Mouse (Mus musculus): ENCODE measurements around the gene 1700037C18Rik.

1700037C18Rik gene

DNA sequence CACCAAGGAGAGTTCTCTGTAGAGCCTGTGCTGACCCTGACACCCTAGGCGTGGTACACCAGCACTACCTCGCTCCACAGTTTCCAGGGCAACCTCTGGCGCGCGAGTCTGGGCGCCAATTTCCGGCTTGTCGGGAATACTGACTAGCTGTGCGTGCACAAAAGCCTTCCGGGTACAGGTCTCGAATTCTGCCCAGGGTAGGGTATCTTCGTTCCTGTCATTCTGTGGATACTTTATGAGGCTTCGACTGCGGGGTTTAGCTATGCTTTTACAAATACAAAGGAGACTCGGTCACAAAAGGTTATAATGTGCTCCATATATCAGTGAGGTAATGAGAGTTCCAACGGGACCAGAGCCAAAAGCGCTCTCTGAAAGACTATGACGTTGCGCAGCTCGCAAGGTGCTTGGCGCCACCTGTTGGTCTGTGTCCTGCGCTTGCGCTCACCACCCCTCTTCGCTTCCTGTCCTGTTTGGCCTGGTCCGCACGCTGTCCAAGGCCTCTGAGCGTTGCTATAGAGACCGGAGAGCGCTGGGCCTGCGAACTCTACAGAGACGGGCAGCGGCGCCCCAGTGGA, at the start of gene 1700037C18Rik, which contains the start of gene Cluap1:
TSS of gene 1700037C18Rik (minus strand) at position 153 of the 575 bp plus-strand sequence.
TSS of gene Cluap1 (plus strand) at position 265 of the 575 bp plus-strand sequence.
- DNase-seq (ENCODE audit: low spot score in 2 of 2): peak; percentile 89 to 90

DNA sequence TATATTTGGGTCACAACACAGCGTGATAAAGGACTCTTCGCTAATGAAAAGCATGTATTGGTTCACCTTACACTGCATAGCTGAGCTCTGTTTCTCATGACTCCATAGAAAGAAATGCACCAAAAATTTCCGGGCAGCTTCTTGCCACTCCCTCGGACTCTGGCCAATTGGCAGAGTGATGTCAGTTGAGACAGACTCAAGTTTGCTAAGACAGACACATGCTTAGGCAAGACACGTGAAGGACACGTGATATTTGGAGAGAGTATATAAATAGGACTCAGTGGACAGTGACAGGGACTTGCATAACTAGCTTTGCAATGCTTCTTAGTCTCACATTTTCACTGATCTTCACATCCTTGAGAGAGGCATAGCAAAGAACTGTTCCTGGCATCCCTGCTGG, 47.9 kb upstream of the 1700037C18Rik start:
- DNase-seq (ENCODE audit: low spot score in 2 of 2): no peak

DNA sequence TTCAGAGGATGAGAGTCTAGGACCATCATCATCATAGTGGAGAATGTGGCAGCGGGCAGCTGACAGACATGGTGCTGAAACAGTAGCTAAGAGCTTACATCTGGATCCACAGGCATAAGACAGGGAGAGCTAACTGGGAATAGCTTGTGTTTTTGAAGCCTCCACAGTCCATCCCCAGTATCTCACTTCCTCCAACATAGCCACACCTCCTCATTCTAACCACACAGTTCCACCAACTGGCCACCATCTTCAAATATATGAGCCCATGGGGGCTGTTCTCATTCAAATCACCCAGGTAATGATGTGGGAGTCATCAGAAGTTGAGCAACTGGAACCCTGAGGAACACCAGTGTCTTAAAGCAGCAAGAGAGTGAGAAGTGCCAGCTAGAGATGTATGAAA, 42.7 kb upstream of the 1700037C18Rik start:
- DNase-seq (ENCODE audit: low spot score in 2 of 2): no peak

DNA sequence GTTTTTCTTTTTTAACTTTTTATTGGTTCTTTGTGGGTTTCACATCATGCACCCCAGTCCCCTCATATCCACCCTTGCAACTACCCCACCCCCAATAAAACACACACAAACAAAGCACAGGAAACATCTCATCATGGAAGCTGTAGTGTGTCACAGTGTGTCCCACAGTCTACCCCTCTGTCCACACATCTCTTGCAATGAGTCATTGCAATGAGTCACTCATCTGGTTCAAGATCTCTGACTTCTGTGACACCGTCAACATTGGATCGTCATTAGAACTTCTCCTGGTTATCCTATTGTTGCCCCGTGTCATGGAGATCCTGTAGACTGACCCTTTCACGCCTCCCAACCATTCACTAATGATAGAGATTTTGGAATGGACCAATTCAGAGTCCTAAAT, 26.2 kb upstream of the 1700037C18Rik start:
- no peak for DNase-seq (ENCODE audit: low spot score in 2 of 2)

DNA sequence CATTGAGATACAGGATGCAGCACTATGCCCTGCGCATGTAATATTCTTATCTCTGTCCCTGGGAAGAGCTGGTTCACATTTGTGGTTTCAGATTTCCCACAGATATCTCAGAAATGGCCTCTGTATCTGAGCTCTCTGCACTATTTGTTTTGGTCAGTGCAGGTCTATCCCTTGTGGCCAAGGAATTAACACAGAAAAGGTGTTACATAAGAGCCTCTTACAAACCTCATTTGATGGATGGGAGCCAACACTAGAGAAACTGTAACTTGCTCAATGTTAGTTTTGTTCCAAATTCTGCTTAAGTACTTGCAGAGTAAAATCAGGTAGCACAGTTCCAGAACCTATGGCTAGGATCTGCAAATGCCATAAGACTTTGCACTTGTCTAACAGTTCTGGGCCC, 25.6 kb upstream of the 1700037C18Rik start:
- no peak for DNase-seq (ENCODE audit: low spot score in 2 of 2)

DNA sequence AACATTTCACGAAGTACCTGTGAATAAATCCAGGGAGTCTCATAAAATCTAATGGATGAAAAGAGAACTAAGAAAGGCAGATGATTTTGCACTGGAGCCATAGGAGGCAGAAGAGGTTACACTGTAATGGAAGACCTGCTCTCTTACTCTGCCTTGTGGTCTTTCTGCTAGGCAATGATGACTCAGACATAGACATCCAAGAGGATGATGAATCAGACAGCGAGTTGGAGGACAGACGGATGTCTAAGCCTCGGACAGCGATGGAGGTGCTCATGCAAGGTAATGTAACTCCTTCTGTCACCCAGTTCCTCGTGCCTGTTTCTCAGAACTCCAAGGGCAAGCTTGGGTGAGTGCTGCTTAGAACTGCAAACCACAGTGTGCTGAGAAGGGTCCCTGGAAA, 25.0 kb upstream of the 1700037C18Rik start:
- no peak for DNase-seq (ENCODE audit: low spot score in 2 of 2)

DNA sequence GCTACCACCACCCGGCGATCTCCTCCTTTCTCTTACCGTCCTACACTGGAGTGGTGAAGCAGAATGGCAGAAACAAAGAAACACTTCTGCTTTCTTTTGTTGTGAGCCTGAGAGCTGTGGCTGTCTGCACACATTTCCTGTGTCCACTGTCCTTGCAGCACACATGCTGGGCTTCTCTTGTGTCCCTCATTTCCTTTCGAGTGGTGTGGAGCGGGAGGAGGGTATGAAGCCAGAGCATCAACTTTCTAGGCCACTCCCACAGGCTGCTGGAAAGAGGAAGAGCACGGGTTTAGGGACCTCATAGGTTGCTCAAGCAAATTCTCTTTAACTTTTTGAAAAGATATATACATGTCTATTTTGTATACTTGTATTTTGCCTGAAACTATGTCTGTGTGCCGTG, 20.7 kb upstream of the 1700037C18Rik start:
- peak in 1 of 2 experiments; percentile 7 for DNase-seq (ENCODE audit: low spot score in 2 of 2)

DNA sequence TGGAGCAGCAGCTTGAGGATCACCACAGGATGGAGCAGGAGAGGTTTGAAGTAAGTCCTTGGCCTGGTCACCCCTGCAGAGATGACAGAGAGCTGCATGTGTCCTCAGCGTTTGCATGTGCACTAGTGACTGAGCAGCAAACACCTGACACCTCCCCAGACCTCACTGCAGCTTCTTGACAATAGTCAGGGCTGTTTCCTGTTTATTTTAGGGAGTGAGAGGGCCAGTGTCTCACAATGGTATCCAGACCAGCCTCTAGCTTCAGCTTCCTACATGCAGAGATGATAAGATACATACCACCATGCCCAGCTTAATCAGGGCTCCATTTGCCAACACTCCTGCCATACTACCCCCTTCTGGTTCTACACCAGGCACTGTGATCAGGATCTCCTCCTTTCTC, 20.1 kb upstream of the 1700037C18Rik start:
- no peak for DNase-seq (ENCODE audit: low spot score in 2 of 2)

DNA sequence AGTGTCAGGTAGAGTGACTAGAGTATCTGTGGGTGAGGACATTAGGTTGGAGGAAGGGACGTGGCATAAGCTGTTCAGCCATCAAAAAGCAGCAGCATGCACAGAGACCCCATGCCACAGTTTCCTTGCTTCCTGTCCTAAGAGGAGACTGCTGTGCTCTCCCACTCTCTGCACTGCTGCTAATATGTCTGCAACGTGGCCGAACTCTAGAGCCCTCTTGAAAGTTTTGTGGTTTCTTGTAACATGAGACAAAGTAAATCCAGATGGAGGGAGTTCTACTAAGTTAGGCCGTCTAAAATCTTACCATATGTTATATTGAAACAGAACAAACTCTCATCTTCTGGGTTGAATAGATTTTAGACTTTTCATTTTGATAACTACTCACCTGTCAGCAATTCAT, 15.5 kb upstream of the 1700037C18Rik start:
- no peak for DNase-seq (ENCODE audit: low spot score in 2 of 2)

DNA sequence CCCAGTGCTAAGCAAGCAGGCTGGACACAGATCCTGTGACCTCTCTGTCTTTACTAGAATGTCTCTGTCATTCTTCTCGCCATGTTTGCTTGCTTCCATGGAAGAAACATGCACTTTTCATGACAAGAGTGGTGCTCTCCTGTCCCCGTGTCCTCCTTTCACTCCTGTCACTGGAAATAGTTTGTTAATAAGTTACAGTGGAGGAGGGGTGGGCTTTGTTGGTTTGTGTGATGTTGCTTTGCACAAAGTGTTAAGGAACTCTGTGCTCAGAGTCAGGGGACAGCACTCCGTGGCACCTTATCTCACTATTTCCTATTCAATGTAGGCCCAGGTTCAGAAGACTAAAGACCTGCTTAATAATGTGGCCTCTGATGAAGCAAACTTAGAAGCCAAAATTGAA, 15.0 kb upstream of the 1700037C18Rik start:
- DNase-seq (ENCODE audit: low spot score in 2 of 2): no peak

DNA sequence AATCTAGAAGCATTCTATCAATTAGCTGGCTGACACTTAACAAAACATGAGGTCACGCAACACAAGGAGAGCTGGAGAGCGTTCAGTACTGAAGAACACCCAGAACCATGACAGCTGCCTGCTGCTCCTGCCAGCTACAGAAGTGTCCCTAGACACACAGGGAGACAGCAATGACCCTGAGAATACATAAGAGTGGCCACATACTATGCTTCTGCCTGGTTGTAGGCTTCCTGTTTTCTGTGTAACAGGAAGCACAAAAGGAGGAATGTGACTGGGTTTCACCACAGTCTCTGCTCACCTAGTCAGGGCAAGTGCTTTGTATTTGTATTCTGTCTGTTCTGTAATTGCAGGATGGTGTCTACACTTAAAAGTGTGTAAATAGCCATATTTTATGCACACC, 12.3 kb upstream of the 1700037C18Rik start:
- no peak for DNase-seq (ENCODE audit: low spot score in 2 of 2)

DNA sequence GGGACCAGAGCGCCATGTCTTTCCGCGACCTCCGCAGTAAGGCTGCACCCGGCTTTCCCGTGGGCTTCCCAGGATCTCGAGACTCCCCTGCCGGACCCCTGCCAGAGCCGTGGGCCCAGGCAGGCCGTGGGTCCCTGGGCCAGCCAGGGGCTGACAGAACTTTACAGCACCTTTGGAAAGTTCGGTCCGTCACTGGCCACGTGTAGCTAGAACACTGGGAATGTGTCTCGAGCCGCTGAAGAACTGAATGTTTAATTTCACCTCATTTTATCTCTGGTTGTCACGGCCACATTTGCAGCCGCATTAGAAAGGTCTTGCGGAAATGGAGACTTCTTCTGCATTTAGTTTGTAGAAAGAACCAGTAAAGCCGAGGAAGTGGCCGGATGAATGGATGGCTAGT, 629 bp upstream of the 1700037C18Rik start:
- DNase-seq (ENCODE audit: low spot score in 2 of 2): peak in 1 of 2 experiments; percentile 24

DNA sequence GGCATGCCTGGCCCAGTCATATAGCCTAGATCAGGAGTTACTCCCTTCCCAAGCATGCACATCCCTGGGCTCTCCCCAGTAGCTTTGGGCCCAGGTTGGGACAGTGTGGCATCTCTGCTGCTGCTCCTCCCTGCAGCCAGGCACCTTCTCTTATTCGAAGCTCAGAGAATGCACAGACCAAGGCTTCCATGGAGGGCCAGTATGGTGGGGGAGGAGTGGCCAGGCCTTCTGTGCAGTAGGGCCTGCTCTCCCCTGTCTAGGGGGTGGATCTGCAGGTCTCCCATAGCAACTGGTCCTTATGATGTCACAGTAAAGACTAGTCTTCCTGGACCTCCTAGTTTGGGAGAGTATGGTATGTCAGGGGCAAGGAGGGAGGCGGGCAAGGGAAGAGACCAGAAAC, 1.0 kb downstream of the 1700037C18Rik start:
- DNase-seq (ENCODE audit: low spot score in 2 of 2): no peak

DNA sequence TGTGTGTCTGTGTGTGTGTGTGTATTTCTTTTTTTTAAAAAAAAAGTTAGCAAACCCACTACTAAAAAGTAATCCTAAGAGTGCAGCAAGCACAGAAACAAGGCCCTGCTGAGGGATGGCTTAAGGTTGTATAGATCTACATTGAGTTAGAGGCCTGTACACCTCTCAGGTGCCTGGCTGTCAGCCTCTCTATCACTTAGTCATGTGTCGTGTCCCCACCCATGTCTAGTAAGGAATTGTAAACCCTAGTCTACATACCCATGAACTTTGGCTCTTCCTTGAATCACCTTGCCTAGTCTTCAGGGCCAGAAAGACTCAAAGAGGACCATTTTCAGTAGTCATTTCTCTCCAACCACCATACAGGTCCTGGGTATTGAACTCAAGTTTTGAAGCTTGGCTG, 11.9 kb downstream of the 1700037C18Rik start:
- no peak for DNase-seq (ENCODE audit: low spot score in 2 of 2)

DNA sequence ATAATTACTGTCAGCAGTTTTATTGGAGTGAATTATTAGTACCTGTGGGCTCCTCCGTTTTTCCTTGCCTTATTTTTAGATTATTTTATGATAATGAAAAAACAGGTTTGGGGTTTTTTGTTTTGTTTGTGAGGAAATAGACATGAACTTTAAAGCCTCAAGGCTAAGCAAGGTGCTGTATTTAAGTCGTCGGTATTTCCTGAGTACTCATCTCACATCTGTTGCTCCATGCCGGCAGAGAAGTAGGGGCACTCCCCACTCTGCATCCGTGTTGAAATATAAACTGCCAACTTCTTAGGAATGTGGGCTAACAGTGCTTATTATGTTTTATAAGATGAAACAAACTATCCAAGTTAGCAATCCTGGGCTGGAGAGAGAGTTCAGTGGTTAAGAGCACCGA, 12.4 kb downstream of the 1700037C18Rik start:
- no peak for DNase-seq (ENCODE audit: low spot score in 2 of 2)

DNA sequence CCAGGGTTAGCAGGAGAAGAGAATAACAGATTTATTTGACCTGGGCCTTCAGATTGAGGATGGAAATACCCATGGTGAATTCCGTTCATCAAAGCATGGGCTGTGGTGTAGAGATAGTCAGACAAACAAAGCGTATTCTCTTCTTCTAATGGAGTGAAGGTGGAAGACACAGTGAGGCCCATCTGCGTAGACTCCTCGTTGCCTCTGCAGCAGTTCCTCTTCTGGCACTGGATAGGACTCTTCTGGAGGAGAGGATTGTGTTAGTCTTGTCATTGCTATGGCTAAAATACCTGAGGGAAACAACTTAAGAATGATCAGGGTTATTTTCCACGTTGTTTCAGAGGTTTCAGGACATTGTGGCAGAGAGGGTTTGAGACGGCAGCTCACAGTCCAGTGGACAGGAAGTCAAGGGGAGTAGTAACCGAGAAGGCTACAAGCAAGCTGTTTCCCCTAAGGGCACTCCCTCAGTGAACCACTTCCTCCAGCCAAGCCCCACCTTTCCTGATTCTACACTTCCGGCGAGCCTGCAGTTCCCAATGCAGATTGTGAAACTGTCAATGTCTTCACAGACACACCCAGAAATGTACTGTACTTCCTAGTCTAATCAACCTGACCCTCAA, 13.2 kb downstream of the 1700037C18Rik start:
- DNase-seq (ENCODE audit: low spot score in 2 of 2): peak; percentile 89 to 90

DNA sequence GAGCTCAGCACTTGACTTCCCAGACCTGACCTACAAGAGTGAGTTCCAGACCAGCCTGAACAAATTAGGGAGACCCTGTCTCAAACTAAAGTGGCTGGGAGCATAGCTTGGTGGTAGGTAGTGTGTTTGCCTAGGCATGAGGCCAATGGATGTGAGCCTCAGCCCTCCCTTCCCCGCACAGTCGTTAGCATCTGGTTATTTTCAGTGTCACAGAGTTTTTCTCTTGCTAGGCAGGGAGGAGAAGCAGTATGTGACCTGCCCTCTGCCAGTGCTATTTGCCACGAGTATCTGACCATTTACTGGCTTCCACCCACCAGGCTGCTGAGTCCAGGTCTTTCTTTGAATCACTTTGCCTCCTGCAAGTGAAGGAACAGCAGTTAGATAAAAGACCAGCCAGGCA, 14.8 kb downstream of the 1700037C18Rik start:
- DNase-seq (ENCODE audit: low spot score in 2 of 2): no peak

DNA sequence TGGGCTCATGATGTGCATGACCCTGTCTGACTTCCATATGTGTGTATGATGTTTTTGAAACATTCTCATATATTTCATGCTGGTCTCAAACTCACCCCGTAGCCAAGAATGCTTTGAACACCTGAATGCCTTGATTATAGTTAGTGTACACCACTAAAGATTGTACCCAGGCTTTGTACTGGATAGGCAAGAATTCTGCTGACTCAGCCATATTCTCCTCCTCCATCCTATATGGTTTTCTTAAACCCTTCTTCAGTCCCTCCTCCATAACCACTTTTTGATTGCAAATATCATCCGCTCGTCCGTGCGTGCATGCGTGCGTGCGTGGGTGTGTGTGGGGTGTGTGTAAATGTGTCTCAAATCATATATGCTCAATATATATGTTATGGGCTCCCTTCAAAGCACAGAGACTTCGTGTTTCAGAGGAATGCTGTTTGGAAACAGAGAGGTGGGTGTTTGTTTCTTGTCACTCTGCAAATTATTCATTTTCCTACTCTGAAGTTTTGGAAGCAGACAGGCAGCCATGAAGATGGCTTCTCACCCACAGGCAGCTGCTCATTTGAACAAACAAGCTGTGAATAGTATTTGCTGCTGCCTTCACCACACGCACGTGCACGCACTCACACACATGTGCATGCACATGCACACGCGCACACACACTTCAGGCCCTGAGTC, 16.7 kb downstream of the 1700037C18Rik start:
- DNase-seq (ENCODE audit: low spot score in 2 of 2): no peak

DNA sequence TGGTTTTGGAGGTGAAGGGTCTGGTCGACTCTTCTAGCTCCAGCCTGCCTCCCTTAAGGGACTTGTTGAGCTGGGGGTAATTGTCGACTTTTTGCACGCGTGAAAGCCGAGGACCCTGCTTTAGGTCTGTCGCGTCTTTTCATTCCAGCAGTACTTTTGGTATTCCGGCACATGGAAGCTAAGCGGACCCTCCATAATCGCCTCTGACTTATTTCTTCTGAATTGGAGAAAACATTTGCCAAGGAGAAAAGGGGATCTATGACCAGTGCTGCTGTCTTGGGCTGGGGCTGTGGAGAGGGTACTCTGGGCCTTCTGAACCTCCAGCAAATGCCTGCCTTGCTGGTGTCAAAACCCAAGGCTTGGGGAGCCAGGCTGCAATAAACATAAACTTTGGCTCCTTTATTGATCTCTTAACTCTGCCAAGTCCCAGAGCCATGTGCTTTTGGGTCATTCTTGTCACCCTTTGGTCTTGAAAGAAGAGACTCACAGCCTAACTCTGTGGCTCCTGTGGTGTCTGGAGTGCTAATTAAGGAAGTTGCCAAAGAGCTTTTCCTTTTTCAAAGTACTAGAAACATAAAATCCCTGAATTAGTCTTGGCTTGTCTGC, 23.3 kb downstream of the 1700037C18Rik start:
- no peak for DNase-seq (ENCODE audit: low spot score in 2 of 2)

DNA sequence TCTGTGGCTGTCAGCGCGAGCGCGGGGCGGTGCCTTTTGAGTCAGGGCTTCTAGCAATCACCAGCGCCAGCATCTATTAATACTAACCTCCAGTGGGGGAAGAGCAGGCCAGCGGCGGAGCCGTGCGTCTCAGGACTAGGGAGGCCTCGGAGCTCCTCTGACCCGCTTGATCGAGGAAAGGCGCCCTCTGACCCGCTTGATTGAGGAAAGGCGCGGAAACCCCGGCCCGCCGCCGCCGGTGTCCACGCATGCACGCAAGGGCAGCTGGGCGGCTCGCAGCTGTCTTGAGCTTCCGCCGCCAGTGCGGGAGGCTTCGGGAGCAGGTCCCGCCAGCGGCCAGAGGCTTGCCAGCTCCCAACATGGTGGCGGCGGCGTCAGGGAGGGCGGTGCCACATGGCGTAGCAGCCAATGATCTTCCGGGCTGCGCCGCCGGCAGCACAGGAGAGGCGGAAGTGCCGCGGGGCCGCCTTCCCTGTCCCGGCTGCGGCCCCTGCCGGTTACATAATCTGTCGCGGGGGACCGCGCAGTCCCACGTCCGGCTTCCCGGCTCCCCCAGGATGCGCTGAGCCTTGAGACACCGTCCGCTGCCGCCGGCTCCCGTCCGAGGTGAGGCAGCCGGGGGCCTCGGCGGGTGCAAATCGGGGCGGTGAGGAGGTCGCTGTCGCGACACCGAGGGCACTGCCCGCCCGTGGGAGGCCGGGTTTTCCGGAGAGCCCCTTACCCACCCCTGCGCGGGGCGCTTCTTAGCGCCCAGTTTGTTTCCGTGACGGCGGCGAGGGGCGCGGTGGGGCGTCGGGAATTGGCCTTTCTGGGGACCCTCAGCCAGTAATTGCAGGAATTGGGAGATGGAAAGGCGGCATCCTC, 24.1 kb downstream of the 1700037C18Rik start, which contains the start of the genes Zfp597 and Gm20695:
TSS of gene Zfp597 (minus strand) at position 361 of the 864 bp plus-strand sequence.
TSS of gene Gm20695 (plus strand) at position 448 of the 864 bp plus-strand sequence.
- DNase-seq (ENCODE audit: low spot score in 2 of 2): peak; percentile 94 to 95

DNA sequence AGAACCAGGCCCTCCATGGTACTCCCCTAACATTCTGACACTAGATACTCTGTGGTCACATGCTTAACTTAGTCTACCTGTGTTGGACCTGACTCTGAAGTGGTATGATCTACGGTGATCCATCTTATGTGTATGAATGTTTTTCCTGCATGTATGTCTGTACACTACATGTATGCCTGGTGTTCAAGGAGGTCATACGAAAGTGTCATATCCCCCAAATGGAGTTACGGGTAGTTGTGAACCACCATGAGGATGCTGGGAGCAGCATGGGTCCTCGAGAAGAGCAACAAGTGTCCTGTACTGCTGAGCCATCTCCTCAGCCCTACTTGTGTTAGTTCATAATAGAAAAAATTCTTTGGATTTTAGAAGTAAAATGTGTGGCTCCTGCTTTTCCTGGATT, 32.1 kb downstream of the 1700037C18Rik start:
- DNase-seq (ENCODE audit: low spot score in 2 of 2): no peak
